Mouse (Mus musculus) CD8-positive naive resting alpha-beta T cell, adult 2 months (primary cell): Measurements from ENCODE around the gene Plek.
"Not testable (repeated sequence)": the region's sequence is repeated elsewhere in the genome, so short reads cannot be mapped to it uniquely, and the experiment has no call there.

Experiments
- DNase-seq, 2 experiments: peaks; one replicate each; pipeline ENCODE4 v3.0.0; 2022; ENCODE audit warnings: low read depth in 2 of 2, low spot score in 2 of 2

Plek gene

DNA sequence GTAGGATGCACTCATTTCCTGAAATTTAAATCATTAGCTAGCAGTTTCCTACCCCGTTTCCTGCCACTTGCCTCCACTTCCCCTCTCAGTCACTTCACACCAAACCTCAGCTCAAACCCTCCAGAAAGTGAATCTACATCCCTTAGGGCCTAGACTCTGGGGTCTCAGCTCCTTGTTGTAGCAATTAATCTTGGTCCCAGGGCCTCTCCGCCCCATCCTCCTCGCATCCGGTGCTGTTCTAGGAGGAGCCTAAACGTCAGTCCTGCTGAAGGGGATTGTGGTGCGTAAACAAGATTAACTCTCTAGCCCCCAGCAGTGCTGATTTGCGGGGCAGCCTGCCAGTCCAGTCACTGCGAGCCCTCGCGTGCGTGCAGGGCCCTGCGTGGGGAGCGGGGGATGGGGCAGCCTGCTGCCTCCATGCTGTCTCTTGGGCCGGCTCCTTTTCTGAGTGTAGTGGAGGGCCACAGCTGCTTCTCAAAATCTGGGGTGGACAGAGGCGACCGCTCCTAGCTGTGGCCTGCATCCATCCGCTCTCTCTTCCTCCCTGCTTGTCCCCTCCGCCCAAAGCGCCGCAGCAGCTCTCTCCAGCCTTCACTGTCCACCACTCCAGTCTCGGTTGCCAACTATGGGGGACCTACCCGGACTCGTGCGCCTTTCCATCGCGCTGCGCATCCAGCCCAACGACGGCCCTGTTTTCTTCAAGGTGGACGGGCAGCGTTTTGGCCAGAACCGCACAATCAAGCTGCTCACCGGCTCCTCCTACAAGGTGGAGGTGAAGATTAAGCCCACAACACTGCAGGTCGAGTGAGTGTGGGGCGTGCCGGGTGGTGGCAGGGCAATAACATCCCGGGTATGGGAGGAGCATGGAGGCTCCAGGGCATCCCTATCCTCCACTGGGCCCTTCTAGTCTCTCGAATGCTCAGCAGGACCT lies at the start of gene Plek, which contains the start of gene Cnrip1:
Gene Plek (minus strand): TSS at position 837 of the 931 bp plus-strand sequence.
Gene Cnrip1 (plus strand): TSS at position 42 of the 931 bp plus-strand sequence.
- DNase-seq = peak; percentile 7 to 44

DNA sequence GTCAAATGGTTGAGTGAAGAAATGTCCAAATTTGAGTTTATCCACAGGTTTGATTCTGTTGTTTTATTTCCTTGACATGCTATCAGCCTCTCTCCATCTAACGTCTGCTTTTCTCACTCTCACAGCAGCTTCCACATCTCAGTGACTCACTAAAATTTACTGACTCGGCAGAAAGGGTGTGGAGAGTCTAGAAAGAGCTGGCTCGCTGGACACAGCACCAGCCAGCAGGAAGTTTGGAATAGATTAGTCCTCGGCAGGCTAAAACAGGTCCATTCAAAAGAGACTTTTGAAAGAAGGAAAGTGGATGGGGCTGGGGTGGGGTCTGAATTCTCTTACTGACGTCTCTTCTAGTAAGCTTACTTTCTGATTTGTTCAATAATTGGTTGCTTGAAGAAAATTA lies 33.9 kb upstream of the Plek start:
- DNase-seq = no peak

DNA sequence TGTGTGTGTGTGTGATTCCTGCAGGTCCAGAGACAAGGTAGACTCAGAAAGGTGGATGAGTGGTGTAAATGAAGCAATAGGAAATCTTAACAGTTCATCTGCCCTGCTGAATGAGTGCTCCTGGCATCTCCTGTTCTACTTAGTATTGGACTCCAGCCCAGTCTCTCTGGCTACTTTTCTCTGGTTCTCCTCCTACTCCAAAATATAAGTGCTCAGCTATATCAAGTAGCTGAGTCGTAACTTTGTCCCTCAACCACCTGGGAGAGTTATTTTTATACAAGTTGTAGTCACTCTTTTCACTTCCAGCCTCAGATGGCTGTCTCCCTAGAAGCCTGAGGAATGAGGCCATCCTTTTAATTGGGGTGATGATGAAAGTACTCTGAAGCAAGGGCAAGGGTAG lies 31.7 kb upstream of the Plek start:
- DNase-seq = no peak

DNA sequence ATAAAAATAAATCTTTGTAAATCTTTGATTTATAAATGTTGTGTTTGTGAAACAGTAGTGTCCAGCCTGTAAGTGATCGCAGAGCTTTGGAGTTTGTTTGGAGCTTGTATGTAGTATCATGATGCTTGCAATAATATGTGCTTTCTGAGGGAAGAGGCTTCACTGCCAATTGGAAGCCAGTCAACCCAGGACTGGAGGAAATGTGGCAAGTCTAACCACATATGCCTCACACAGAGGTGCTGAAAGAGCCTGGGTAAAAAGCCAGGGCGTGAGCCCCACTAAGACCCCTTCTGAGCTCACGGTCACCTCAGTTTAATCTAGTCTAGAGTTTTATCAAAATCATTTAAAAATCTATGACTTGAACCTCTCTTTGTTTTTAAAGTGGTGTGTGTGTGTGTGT lies 31.3 kb upstream of the Plek start:
- no peak for DNase-seq

DNA sequence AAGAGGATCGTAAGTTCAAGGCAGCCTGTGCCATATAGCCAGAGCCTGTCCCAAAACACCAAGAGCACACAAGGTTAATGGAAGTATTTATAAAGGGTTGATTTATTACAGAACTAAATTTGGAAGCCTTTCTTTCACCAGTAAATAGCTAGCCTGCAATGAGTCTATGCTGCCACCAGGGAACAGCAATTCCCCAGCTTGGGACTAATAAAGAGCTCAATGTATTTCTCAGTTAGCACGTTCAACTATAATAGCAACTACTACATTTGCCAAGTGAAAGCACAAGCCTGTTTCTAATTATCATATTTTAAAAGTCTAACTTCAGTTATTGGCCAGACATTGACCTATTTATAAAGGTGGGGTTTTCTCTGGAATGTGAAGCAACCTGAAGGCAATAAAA lies 30.8 kb upstream of the Plek start:
- DNase-seq = no peak

DNA sequence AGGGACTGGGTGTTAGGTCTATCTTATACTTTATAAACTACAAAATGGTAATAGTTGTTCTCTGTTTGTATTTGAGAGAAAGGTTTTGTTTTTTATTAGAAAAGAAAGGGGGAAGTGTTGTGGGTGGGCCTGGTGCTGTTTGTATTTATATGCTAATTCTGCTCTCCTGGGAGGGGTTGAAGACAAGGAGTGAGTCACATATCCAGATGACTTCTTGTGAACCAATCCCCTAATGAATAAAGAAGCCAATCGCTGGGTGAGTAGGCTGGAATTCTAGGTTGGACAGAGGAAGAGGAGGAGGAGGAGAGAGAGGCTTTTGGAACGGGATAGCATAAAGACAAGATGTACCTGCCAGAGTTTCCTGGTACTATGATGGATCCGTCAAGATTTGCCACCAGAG lies 29.9 kb upstream of the Plek start:
- no peak for DNase-seq

DNA sequence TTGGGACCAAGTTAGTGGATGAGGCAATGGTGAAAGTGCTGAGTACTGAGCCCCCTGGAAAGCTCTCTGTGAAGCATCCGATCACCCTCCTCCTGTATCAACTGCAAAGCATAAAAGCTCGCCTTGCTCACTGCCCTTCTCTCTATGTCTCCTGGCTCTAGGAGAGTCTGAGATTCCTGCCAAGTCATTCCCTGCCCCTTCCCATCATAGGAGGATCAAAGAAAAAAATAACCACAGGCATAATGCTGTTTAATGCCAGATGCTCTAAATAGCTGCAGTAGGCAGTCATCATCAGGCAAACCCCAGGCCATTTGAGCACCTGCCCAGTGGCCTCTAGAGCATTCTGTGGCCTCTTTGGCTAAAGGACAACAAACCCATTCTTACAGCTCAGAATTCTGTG lies 23.5 kb upstream of the Plek start:
- no peak for DNase-seq

DNA sequence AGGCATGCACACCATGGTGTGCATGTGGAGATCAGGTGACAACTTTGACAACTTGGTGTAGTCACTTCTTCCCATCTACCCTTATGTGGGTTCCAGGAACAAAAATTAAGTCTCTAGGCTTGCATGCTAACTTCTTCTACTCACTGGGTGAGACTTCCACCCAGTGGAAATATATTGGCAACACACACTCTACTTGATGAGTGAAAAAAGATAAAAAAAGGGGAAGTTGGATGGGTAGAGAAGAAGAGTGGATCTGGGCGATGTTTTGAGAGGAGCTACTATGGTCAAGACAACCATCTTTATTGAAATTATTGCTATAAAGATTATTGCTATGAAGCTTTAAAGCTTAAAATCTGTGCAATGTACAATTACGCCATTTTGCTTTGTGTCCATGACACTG lies 17.2 kb upstream of the Plek start:
- DNase-seq = not testable (repeated sequence)

DNA sequence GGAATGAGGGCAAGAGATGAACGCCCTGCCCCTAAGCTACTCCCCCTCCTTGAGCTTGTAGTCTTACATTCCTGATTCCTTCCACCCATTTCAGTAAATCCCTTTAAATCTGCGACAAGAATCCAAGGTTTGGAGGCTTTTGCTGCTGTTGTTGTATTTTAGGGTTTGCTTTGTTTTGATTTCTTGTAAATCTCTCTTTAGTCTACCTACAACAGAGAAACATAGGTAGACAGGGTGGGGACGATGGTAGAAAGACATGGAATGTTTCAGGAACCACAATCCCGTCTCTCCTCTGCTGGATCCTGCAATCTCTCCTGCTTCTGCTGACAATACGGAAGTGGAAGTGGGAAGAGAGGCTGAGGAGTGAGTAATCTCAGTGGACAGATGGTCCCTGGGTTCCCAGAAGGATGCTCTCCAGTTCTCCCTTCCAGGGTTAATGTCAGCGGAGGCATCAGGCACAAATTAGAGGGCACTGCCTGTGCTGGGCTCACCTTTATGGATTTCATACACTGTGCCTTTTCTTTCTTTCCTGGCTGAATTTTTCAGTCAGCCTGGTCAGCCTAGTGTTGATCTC lies 382 bp upstream of the Plek start:
- DNase-seq = no peak

DNA sequence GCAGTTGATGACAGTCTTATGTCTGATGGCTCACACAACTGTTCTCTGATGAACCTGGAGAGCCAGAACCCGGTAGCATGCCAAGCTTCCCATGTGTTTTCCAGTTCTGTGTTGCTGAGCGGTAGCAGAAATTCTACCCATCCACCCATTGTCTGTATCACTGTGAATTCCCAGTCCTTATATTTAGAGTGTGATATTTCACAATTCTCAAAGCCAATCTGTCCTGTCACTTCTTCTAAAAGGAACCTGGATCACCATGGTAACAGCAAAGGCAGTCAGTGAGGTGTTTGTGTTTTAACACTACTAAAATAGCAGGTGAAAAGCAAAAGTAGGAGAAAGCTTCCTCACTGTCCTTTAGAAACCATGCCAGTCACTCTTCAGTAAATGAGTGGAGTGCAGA lies 6.4 kb downstream of the Plek start:
- no peak for DNase-seq

DNA sequence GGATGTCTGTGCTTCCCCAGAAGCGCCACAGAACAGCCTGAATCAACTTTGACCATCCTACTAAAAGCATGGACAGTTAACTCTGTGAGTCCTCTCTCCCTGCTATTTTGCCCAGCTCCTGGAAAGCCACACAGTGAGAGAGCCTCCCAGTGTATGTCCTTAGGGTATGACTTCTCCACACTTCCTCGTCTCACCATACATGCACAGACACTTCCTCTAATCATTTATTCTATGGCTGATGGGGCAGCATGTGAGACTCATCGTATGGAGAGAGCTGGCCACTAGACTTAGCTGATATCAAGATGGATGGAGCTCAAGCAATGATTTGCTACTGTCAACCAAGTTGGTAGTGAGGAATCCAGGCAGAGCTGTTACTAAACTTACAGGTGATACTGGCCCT lies 28.2 kb downstream of the Plek start:
- DNase-seq = no peak

DNA sequence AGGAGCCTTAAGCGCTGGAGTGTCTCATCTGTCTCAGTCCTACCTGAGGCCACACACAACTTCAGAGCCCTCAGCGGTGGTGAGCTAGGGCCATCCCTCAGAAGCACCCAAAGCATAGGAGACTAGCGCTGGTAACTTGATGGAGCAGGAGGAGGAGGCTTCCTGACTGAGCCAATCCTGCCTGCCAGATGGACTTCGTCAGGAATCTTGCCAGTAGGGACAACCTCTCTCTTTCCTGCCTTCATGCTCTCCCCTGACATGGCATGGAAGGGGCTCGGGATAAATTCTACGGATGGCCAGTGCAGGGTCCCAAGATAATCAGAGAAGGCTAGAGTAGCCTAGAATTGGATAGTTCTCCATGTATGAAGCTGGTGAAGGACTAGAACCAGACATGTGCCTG lies 29.0 kb downstream of the Plek start:
- no peak for DNase-seq

DNA sequence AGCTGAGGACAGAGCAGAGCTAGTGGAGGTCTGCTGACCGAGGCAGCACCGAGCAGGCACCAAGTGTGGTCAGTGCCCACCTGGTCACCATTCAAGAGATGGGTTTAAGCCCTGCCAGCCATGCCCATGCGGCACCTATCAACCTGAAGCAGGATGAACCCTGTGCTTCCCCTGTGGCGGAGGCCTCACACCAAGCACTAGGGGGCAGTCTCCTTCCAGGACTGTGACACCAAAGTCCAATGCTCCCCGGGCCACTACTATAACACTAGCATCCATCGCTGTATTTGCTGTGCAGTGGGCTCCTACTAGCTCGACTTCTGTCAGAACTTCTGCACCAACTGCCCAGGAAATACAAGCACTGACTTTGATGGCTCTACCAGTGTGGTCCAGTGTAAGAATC lies 32.9 kb downstream of the Plek start:
- no peak for DNase-seq

DNA sequence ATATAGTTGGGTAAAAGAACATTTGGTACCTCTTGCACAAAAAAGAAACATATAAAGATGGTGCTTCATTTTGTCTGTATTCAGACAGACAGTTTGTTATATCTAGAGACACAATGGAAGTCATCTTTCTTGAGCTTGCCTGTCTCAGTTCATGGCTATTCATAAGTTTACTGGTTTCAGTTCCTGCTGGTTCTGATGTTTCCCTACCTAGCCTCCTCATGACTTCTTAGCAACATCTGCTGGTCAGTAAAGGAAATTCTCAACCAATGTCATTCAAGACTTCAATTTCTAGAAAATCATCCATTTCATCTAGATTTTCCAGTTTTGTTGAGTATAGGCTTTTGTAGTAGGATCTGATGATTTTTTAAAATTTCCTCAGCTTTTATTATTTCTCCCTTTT lies 39.2 kb downstream of the Plek start:
- no peak for DNase-seq

DNA sequence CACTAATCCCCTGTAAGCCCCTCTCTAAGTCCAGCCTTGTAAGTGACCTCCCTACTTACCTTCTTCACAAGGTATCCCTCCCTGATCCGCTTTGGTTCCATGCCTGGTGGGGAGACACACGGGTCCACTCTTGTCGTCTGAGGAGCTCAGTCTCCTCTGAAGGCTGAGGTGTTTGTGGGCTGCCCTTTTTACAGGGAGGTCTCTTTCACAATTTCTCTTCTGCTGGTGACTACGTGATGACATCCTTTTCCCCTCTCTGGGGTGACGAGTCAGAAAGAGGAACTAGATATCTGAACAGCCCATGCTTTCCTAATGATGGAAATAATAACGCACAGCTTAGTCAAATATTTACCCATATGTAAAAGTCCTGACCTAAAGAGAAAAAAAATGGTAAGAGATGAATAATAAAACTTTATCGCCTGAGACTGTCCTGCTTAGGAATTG lies 43.7 kb downstream of the Plek start:
- no peak for DNase-seq

DNA sequence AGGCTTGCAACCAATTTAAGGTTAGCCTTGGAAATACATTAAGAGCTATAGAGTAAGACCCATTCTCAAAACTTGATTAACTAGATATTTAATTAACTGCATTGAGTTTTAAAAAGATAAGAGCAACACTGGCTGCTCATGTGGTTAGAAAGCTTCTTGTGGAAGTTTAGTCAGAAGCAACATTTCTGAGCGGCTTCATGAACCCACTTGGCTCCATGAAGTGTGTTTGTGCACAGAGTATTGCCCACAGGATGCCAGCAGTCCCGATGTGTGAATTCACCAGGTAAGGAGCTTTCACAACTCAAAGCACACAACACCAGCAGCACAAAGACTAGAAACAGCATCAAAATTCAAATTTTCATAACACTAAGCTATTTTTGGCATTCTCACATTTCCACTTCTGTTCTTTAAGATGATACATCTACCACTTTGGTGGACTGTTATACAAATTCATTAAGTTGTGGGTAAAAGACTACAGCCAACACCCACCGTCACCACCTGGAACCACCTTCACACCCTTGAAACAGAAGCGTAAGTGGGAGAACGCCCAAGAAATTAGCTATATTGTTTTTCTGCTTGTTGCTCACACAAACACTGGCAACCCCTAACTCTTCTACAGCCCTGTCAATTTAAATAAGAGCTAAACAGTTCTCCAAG lies 44.5 kb downstream of the Plek start:
- no peak for DNase-seq

DNA sequence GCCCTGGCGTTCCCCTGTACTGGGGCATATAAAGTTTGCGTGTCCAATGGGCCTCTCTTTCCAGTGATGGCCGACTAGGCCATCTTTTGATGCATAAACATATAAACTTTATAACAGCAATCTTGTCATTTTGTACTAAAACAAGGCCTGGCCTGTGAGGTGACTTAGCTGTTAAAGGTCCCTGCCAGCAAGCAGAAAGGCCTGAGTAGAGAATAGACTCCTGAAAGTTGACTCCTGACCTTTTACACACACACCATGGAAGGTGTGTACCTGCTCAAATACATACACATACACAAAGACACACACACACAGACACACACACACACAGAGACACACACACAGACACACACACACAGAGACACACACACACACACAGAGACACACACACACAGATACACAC lies 45.7 kb downstream of the Plek start:
- DNase-seq = not testable (repeated sequence)

DNA sequence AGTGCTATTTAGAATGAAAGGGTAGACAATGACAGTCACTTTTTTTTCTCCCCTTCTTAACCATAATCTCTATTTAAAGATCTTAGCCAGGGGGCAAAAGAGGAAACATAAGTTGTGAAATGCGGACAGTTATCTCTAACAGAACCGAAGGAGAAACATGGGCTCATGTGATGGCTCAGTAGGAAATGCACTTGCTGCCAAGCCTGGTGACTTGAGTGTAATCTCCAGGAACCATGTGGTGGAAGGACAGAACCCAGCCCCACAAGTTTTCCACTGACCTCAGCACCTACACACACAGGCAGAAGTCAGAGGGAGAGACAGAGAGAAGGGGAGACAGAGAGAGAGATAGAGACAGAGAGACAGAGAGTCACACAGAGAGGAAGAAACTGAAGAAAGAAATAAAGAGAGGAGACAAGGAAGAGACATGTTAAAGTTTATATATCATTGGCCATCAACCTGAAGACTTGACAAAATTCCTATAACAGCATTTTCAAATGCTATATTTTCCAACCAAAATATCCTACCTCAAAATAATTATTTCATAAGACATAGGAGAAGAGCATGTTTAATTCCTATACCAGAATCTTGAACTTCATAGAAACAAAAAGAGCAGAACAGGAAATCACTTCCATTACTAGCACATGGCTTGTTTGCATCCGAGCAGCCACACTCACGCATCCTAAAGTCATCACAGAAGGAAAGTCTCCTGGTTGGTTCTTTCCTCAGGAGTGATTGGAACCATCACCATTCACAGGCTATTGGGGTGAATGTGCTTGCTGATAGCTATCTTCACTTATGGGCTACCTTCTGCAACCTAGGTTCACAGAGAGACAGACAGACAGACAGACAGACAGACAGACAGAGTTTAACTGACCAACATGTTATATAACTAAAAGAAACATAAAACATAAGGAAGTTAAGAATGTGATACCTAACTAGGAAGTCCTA lies 47.0 kb downstream of the Plek start:
- DNase-seq = no peak

DNA sequence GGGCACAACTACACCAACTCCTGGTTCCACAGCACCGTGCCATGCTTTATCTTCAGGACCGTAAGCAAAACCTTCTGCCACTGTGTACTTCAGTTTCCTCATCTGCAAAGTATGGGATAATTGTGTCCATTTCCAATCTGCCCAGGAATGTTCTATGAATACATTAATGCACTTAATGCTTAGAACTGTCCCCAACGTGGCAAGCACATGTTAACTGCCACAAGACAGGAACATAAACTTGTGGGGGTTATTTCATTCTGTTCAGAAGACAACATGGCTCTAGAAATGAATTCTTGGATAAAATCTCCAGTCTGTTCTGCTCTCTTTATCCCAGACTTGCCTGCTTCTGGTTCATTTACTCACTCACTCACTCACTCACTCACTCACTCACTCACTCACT lies 48.4 kb downstream of the Plek start:
- DNase-seq = no peak

DNA sequence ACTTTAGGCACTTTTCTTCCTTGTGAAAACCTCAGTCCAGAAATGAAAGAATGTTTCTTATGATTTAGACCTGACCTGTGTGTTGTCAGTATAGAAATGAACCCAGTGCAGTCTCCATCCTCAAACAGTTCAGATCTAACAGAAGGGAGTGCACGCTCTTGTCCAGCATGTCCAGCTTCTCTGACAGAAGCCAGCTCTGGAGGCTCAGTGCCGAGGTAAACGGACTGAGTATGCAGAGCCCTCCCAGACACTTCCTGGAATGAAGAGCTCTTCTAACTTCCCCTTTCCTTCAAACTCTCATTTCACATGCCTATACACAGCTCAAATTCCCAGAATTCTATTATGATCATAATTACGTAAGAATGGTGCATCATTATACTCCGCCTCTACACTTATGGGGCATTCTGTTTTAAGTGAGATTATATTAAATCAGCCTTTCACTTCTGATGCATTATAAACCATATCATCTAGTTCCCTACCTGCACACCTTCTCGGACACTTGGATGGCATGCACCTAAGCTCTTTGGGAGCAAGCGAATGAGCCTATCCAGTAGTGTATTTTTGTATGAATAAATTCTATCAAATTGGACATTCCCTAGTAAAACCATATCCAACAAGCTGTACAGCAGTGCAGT lies 49.3 kb downstream of the Plek start:
- no peak for DNase-seq
